Mouse (Mus musculus) hindbrain, embryonic 16.5 days (tissue): Measurements from ENCODE around the gene 9530053A07Rik. TPM values are rescaled to one million over a fixed set of nuclear protein-coding genes. Genes with fewer than 3 reads are reported as not detected.
A peak's percentile ranks its signal among the peaks of the same experiment; 100 is the strongest.
"Not testable (repeated sequence)": the region's sequence is repeated elsewhere in the genome, so short reads cannot be mapped to it uniquely, and the experiment has no call there.

Experiments
- ATAC-seq: fragments of 200-750 bp; cut with Nextera tagmentation; 2 replicates; pipeline ENCODE4 v1.8.0; 2017; ENCODE audit warnings: moderate TSS enrichment, moderate library complexity
- H3K27ac ChIP-seq: fragments of 300-500 bp; sonication (generic); 2 replicates; pipeline ENCODE4 v1.5.1; 2014; ENCODE audit warnings: low read depth, mild to moderate bottlenecking, control low read depth, low read length, moderate library complexity
- H3K27me3 ChIP-seq: fragments of 300-500 bp; sonication (generic); replicated peaks from 2 replicates; pipeline ENCODE4 v1.6.1; 2014; ENCODE audit warnings: low read length; ENCODE audit not compliant: control insufficient read depth, insufficient read depth
- H3K36me3 ChIP-seq: fragments of 300-500 bp; sonication (generic); 2 replicates; pipeline ENCODE4 v1.6.1; 2014; ENCODE audit warnings: mild to moderate bottlenecking, low read length, moderate library complexity, mixed read lengths; ENCODE audit not compliant: control insufficient read depth, insufficient read depth
- H3K4me1 ChIP-seq: fragments of 300-500 bp; sonication (generic); 2 replicates; pipeline ENCODE4 v1.6.1; 2014; ENCODE audit warnings: low read depth, low read length; ENCODE audit not compliant: control insufficient read depth, insufficient read depth
- H3K4me2 ChIP-seq: fragments of 300-500 bp; sonication (generic); 2 replicates; pipeline ENCODE4 v1.6.1; 2014; ENCODE audit warnings: mild to moderate bottlenecking, low read length, control low read depth, moderate library complexity
- H3K4me3 ChIP-seq: fragments of 300-500 bp; sonication (generic); 2 replicates; pipeline ENCODE4 v1.5.1; 2014; ENCODE audit warnings: mild to moderate bottlenecking, low read length, control low read depth, moderate library complexity
- H3K9ac ChIP-seq: fragments of 300-500 bp; sonication (generic); 2 replicates; pipeline ENCODE4 v1.6.1; 2014; ENCODE audit warnings: low read depth, mild to moderate bottlenecking, control low read depth, low read length, moderate library complexity
- H3K9me3 ChIP-seq: fragments of 300-500 bp; sonication (generic); 2 replicates; pipeline ENCODE4 v1.6.1; 2014; ENCODE audit warnings: mild to moderate bottlenecking, low read length, moderate library complexity; ENCODE audit not compliant: control insufficient read depth
- WGBS: fragments of 180-500 bp; shearing (Covaris S2); extraction: QIAGEN DNeasy Blood & Tissue Kit; methylation state at CpG from one replicate; pipeline ENCODE4 v1.1.7; 2014; 5-methylcytosine and 5-hydroxymethylcytosine counted together
- polyA plus RNA-seq: library from polyadenylated mRNA; unstranded; fragments of >200 nt; fragmentation: Nextera tagmentation; extraction: Ambion mirVana; gene quantifications from 2 replicates; pipeline ENCODE4 v1.2.1, GENCODE M21; 2015

9530053A07Rik gene
- 0.10 and 0.13 TPM in 2 replicates for polyA plus RNA-seq

- Histone ChIP-seq H3K27me3 (no peaks in the 10 kb centered on the region), H3K9me3 (no peaks in the 10 kb centered on the region), H3K9ac (no peak within 1 kb of the TSS), H3K4me3 (no peak within 1 kb of the TSS), H3K36me3 (no peaks in the 10 kb centered on the region), H3K4me2 (no peak within 1 kb of the TSS), H3K27ac (no peak within 1 kb of the TSS), H3K4me1 (no peaks in the 10 kb centered on the region)
- no peak for ATAC-seq
- WGBS: 85% methylated on average over 5 of the region's 5 CpGs
Observed at GRCm38 (mm10) chr7:28129166-28129565, at the start of gene 9530053A07Rik. 9530053A07Rik (plus strand) TSS chr7:28129466.

DNA sequence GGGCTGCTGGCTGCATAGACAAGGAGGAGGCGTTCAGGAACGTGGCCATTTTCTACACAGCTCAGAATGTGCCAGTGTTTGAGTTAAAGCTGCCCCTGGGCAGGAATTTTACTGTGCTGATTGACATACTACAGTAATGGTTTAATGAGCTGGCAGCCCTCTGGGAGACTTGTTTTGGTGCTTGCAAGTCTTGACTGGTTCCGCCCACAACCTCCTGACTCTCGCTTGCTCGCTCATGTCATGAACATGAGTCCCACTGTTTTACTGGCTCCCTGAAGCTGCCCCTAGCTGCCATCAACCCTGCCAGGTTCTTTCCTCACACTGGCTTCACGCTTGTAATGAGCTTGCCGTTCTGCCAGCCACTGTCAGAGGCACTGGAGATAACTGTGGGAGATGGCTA lies 45.1 kb upstream of the 9530053A07Rik start:
- H3K36me3 ChIP-seq: no peaks in the 10 kb centered on the region
- WGBS: 65% methylated on average over 7 of the region's 7 CpGs
- H3K9ac ChIP-seq: no peak overlapping the region
- no peaks in the 10 kb centered on the region for H3K9me3 ChIP-seq
- no peak overlapping the region for H3K27ac ChIP-seq
- H3K4me1 ChIP-seq: no peaks in the 10 kb centered on the region
- no peak overlapping the region for H3K4me2 ChIP-seq
- no peak overlapping the region for H3K4me3 ChIP-seq
- H3K27me3 ChIP-seq: no peaks in the 10 kb centered on the region
- ATAC-seq: no peak

- H3K9me3 ChIP-seq: no peaks in the 10 kb centered on the region
- H3K27ac ChIP-seq: no peak overlapping the region
- H3K4me3 ChIP-seq: no peak overlapping the region
- WGBS: 83% methylated on average over 16 of the region's 16 CpGs
- H3K4me2 ChIP-seq: no peak overlapping the region
- no peaks in the 10 kb centered on the region for H3K27me3 ChIP-seq
- H3K9ac ChIP-seq: no peak overlapping the region
- no peak for ATAC-seq
- no peaks in the 10 kb centered on the region for H3K4me1 ChIP-seq
- no peaks in the 10 kb centered on the region for H3K36me3 ChIP-seq
Observed at GRCm38 (mm10) chr7:28086236-28086635, 43.0 kb upstream of the 9530053A07Rik start.

- Histone ChIP-seq H3K9ac (no peak overlapping the region), H3K27ac (no peak overlapping the region), H3K27me3 (no peaks in the 10 kb centered on the region), H3K4me1 (no peaks in the 10 kb centered on the region), H3K4me3 (no peak overlapping the region), H3K36me3 (no peaks in the 10 kb centered on the region), H3K9me3 (no peaks in the 10 kb centered on the region), H3K4me2 (no peak overlapping the region)
- 36% methylated on average over 11 of the region's 11 CpGs for WGBS
- ATAC-seq: no peak
Observed at GRCm38 (mm10) chr7:28093541-28093940, 35.7 kb upstream of the 9530053A07Rik start.

DNA sequence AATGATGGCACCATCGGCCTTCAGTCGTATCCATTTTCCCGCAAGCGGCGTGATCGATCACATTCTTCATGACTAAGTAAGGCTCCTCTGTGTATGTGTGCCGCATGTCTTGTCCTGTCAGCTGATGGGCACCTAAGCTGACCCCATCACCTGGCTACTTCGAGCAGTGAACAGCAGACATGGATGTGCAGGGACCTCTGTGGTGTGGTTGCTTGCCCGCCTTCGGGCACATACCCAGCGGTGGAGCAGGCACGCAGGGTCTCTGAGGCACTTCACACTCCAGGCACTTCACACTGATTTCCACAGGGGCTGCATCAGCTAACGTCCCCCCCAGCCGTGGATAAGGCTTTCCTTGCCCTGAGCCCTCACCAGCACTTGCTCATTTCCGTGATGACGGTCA lies 30.2 kb upstream of the 9530053A07Rik start:
- no peak for ATAC-seq
- no peak overlapping the region for H3K4me3 ChIP-seq
- H3K9ac ChIP-seq: no peak overlapping the region
- H3K27me3 ChIP-seq: no peaks in the 10 kb centered on the region
- H3K9me3 ChIP-seq: peaks cover 9% of the 10 kb centered on the region
- 93% methylated on average over 16 of the region's 16 CpGs for WGBS
- no peak overlapping the region for H3K27ac ChIP-seq
- H3K4me1 ChIP-seq: no peaks in the 10 kb centered on the region
- no peaks in the 10 kb centered on the region for H3K36me3 ChIP-seq
- no peak overlapping the region for H3K4me2 ChIP-seq

- no peak overlapping the region for H3K4me3 ChIP-seq
- ATAC-seq: no peak
- no peak overlapping the region for H3K9ac ChIP-seq
- H3K36me3 ChIP-seq: no peaks in the 10 kb centered on the region
- no peaks in the 10 kb centered on the region for H3K27me3 ChIP-seq
- 68% methylated on average over 17 of the region's 17 CpGs for WGBS
- peaks cover 9% of the 10 kb centered on the region for H3K9me3 ChIP-seq
- H3K4me2 ChIP-seq: no peak overlapping the region
- no peaks in the 10 kb centered on the region for H3K4me1 ChIP-seq
- no peak overlapping the region for H3K27ac ChIP-seq
Observed at GRCm38 (mm10) chr7:28100596-28101590, 28.4 kb upstream of the 9530053A07Rik start.

DNA sequence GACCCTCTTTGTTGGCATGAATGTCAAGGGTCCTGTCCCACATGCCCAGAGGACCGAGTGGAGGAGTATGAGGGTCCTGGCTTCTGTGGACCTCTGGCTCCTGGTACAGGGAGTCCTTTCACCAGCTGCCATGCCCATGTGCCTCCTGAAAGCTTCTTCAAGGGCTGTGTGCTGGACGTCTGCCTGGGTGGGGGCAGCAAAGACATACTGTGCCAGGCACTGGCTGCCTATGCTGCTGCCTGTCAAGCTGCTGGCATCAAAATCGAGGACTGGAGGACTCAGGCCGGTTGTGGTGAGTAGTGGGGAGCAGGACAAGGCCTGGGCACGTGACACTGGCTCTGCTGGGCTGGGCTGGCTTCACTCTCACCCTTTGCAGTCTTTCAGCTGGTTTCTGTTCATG lies 26.3 kb upstream of the 9530053A07Rik start:
- H3K4me2 ChIP-seq, H3K4me3 ChIP-seq, H3K36me3 ChIP-seq, H3K27ac ChIP-seq, ATAC-seq, H3K9ac ChIP-seq, H3K27me3 ChIP-seq, H3K9me3 ChIP-seq, H3K4me1 ChIP-seq: not testable (repeated sequence)
- WGBS: 55% methylated on average over 3 of the region's 5 CpGs

DNA sequence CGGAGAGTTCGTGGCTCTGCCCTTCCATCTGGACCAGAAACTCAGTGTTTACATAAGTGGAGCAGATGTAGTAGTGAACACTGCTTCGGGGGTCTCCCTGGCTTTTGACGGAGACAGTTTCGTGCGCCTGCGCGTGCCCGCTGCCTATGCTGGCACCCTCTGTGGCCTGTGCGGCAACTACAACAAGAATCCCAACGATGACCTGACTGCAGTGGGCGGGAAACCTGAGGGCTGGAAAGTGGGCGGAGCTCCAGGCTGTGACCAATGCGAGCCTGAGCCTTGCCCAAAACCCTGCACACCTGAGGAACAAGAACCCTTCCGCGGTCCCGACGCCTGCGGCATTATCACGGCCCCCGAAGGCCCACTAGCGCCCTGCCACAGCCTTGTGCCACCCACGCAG lies 24.6 kb upstream of the 9530053A07Rik start:
- ATAC-seq: peak; percentile 93
- 0 out of 2 replicates have a peak, but pooled peaks cover 2% of the 10 kb centered on the region for H3K9me3 ChIP-seq
- H3K9ac ChIP-seq: peak overlapping the region; percentile 43
- 9% methylated on average over 23 of the region's 23 CpGs for WGBS
- no peaks in the 10 kb centered on the region for H3K4me1 ChIP-seq
- H3K4me2 ChIP-seq: peak overlapping the region; percentile 61
- H3K4me3 ChIP-seq: peak overlapping the region; percentile 32
- H3K27ac ChIP-seq: no peak overlapping the region
- H3K27me3 ChIP-seq: no peaks in the 10 kb centered on the region
- no peaks in the 10 kb centered on the region for H3K36me3 ChIP-seq

DNA sequence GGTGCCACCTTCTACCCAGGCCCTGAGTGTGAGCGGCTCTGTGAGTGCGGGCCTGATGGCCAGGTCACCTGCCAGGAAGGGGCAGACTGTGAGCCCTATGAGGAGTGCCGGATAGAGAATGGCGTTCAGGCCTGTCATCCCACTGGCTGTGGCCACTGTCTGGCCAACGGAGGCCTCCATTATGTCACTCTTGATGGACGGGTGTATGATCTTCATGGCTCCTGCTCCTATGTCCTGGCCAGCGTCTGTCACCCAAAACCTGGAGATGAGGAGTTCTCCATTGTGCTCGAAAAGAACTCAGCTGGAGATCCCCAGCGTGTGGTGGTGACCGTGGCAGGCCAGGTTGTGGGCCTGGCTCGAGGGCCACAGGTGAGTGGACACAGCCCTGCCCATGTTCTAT lies 23.0 kb upstream of the 9530053A07Rik start:
- no peaks in the 10 kb centered on the region for H3K4me1 ChIP-seq
- H3K4me3 ChIP-seq: no peak overlapping the region
- no peaks in the 10 kb centered on the region for H3K27me3 ChIP-seq
- H3K9ac ChIP-seq: no peak overlapping the region
- H3K9me3 ChIP-seq: no peaks in the 10 kb centered on the region
- 88% methylated on average over 11 of the region's 11 CpGs for WGBS
- H3K4me2 ChIP-seq: no peak overlapping the region
- H3K27ac ChIP-seq: no peak overlapping the region
- no peaks in the 10 kb centered on the region for H3K36me3 ChIP-seq
- no peak for ATAC-seq
